Mouse (Mus musculus) liver, embryonic 16.5 days (tissue): ENCODE data around the gene Olfr286. TPM values are rescaled to one million over a fixed set of nuclear protein-coding genes. Genes with fewer than 3 reads are reported as not detected.

ENCODE experiments used
- ATAC-seq: fragments of 200-750 bp; cut with Nextera tagmentation; 2 replicates; pipeline ENCODE4 v1.8.0; 2017; ENCODE audit warnings: low read depth, mild to moderate bottlenecking, moderate number of reproducible peaks, moderate library complexity
- H3K27ac ChIP-seq: fragments of 300-500 bp; sonication (generic); 2 replicates; pipeline ENCODE4 v1.5.1; 2014; ENCODE audit warnings: mild to moderate bottlenecking, low read length
- H3K27me3 ChIP-seq: fragments of 300-500 bp; sonication (generic); 2 replicates; pipeline ENCODE4 v1.6.1; 2014; ENCODE audit warnings: low read depth, low read length, mixed read lengths; ENCODE audit not compliant: control insufficient read depth, insufficient read depth
- H3K36me3 ChIP-seq: fragments of 300-500 bp; sonication (generic); 2 replicates; pipeline ENCODE4 v1.6.1; 2014; ENCODE audit warnings: mild to moderate bottlenecking; ENCODE audit not compliant: control insufficient read depth, insufficient read depth
- H3K4me1 ChIP-seq: fragments of 300-500 bp; sonication (generic); 2 replicates; pipeline ENCODE4 v1.6.1; 2014; ENCODE audit warnings: low read depth, low read length, mixed read lengths; ENCODE audit not compliant: control insufficient read depth
- H3K4me2 ChIP-seq: fragments of 300-500 bp; sonication (generic); 2 replicates; pipeline ENCODE4 v1.6.1; 2014; ENCODE audit warnings: low read depth, low read length, mixed read lengths
- H3K4me3 ChIP-seq: fragments of 300-500 bp; sonication (generic); 2 replicates; pipeline ENCODE4 v1.5.1; 2014; ENCODE audit warnings: low read depth, mild to moderate bottlenecking, low read length
- H3K9ac ChIP-seq: fragments of 300-500 bp; sonication (generic); 2 replicates; pipeline ENCODE4 v1.6.1; 2014; ENCODE audit warnings: low read depth, low read length
- H3K9me3 ChIP-seq: fragments of 300-500 bp; sonication (generic); replicated peaks from 2 replicates; pipeline ENCODE4 v1.6.1; 2016; ENCODE audit warnings: low read length; ENCODE audit not compliant: control insufficient read depth
- WGBS: fragments of 180-500 bp; shearing (Covaris S2); extraction: QIAGEN DNeasy Blood & Tissue Kit; methylation state at CpG from one replicate; pipeline ENCODE4 v1.1.7; 2014; ENCODE audit not compliant: insufficient replicate concordance; 5-methylcytosine and 5-hydroxymethylcytosine counted together
- polyA plus RNA-seq: library from polyadenylated mRNA; unstranded; fragments of >200 nt; fragmentation: Nextera tagmentation; extraction: Ambion mirVana; gene quantifications from 2 replicates; pipeline ENCODE4 v1.2.1, GENCODE M21; 2015

Olfr286 gene
- polyA plus RNA-seq, 1 experiment from 2014 or later: not detected

DNA sequence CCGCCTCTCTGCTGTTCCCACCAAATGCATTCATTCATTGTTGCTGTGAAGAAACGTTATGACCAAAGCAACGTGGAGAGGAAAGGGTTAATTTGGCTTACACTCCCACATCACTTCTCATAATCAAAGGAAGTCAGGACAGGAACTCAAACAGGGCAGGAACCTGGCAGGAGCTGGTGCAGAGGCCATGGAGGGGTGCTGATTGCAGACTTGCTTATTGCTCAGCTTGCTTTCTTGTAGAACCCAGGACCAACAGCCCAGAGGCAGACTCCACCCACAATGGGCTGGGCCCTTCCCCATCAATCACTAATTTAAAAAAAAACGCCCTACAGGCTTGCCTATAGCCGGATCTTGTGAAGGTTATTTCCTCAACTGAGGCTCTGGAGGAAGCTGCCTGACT, 20.1 kb downstream of the Olfr286 start:
- 24% methylated on average over 5 of the region's 5 CpGs for WGBS
- Histone ChIP-seq H3K27ac (no peak overlapping the region), H3K27me3 (no peaks in the 10 kb centered on the region), H3K9me3 (no peaks in the 10 kb centered on the region), H3K4me3 (no peak overlapping the region), H3K9ac (no peak overlapping the region), H3K4me1 (no peaks in the 10 kb centered on the region), H3K36me3 (no peaks in the 10 kb centered on the region), H3K4me2 (no peak overlapping the region)
- no peak for ATAC-seq

- no peak overlapping the region for H3K27ac ChIP-seq
- no peak overlapping the region for H3K4me2 ChIP-seq
- no peaks in the 10 kb centered on the region for H3K27me3 ChIP-seq
- H3K4me3 ChIP-seq: no peak overlapping the region
- no peaks in the 10 kb centered on the region for H3K36me3 ChIP-seq
- 38% methylated on average over 5 of the region's 5 CpGs for WGBS
- no peaks in the 10 kb centered on the region for H3K4me1 ChIP-seq
- no peaks in the 10 kb centered on the region for H3K9me3 ChIP-seq
- ATAC-seq: no peak
- no peak overlapping the region for H3K9ac ChIP-seq
Measured at GRCm38 (mm10) chr15:98213336-98213870, 20.8 kb downstream of the Olfr286 start.

DNA sequence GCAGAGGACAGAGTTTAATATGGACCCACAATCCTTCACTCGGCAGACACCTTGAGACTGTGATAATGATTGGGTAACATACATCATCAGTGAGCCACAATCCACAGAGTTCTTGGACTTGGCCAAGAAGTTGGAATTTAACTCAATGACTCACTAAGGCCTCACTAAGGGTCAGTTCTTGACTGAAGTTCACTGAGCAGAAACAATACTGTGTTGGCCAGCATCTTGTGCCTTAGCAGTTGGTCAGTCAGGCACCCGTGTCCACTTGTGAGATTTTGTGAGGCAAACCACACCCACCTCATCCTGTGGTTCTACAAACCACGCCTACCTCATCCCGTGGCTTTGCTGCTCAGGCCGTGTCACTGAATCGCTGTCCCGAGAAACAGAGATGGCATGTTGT, 24.6 kb downstream of the Olfr286 start:
- Histone ChIP-seq H3K36me3 (no peaks in the 10 kb centered on the region), H3K9me3 (no peaks in the 10 kb centered on the region), H3K27ac (no peak overlapping the region), H3K4me3 (no peak overlapping the region), H3K4me2 (no peak overlapping the region), H3K27me3 (no peaks in the 10 kb centered on the region), H3K9ac (no peak overlapping the region), H3K4me1 (no peaks in the 10 kb centered on the region)
- no peak for ATAC-seq
- WGBS: 40% methylated on average over 7 of the region's 7 CpGs

DNA sequence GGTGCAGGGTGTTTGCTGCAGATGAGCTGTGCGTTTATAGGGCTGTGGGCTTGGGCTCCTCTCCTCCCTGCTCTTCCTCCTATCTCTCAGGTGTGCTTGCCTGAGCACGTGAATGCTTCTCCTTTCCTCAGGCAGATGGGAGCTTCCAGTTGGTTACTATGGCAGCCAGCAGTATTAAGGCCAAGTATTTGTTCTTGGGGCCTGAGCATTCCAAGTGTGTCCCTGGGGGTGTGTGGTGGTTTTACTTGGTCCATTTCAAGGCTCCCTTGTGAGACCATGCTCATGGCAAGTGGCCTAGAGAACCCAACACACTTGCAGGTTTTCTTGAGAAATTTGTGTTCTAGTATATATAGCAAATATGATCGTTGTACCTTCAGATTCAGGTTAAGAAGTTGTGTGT, 38.8 kb downstream of the Olfr286 start, which contains the start of gene Olfr288:
Gene Olfr288, minus strand, starts transcription at position 101 of the 400 bp plus-strand sequence.
- H3K27ac ChIP-seq: no peak within 1 kb of the TSS
- H3K4me1 ChIP-seq: no peaks in the 10 kb centered on the region
- no peaks in the 10 kb centered on the region for H3K27me3 ChIP-seq
- no peak within 1 kb of the TSS for H3K4me3 ChIP-seq
- no peak for ATAC-seq
- no peak within 1 kb of the TSS for H3K9ac ChIP-seq
- no peak within 1 kb of the TSS for H3K4me2 ChIP-seq
- no peaks in the 10 kb centered on the region for H3K9me3 ChIP-seq
- H3K36me3 ChIP-seq: no peaks in the 10 kb centered on the region
- 39% methylated on average over 3 of the region's 3 CpGs for WGBS

DNA sequence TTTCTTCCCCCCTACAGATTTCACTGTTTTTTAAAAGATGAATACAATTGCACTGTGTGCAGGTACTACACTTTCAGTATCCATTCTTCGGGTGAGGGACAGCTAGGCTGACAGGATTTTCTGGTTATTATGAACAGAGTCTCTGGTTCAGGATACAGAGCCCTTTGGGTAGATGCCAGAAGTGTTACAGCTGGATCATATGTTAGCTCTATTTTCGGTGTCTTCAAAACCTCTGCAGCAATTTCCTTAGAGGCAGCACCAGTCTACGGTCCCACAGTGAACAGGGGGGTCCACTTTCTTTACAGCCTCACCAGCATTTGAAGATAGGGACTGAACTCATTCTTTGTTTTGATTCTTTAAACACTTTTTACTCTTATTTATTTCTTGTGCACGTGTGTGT, 49.8 kb downstream of the Olfr286 start:
- H3K4me2 ChIP-seq: no peak overlapping the region
- WGBS: 53% methylated on average over 4 of the region's 4 CpGs
- no peak for ATAC-seq
- H3K4me1 ChIP-seq: peaks cover 8% of the 10 kb centered on the region
- no peak overlapping the region for H3K27ac ChIP-seq
- H3K27me3 ChIP-seq: peaks cover 9% of the 10 kb centered on the region
- H3K9ac ChIP-seq: no peak overlapping the region
- H3K4me3 ChIP-seq: no peak overlapping the region
- no peaks in the 10 kb centered on the region for H3K36me3 ChIP-seq
- H3K9me3 ChIP-seq: no peaks in the 10 kb centered on the region

- H3K9ac ChIP-seq: no peak overlapping the region
- H3K36me3 ChIP-seq: no peaks in the 10 kb centered on the region
- WGBS: 59% methylated on average over 12 of the region's 12 CpGs
- no peak overlapping the region for H3K4me3 ChIP-seq
- H3K27ac ChIP-seq: no peak overlapping the region
- H3K4me1 ChIP-seq: peaks cover 8% of the 10 kb centered on the region
- no peak for ATAC-seq
- H3K27me3 ChIP-seq: peaks cover 9% of the 10 kb centered on the region
- no peaks in the 10 kb centered on the region for H3K9me3 ChIP-seq
- no peak overlapping the region for H3K4me2 ChIP-seq
Measured at GRCm38 (mm10) chr15:98181856-98182570, 52.2 kb downstream of the Olfr286 start.

DNA sequence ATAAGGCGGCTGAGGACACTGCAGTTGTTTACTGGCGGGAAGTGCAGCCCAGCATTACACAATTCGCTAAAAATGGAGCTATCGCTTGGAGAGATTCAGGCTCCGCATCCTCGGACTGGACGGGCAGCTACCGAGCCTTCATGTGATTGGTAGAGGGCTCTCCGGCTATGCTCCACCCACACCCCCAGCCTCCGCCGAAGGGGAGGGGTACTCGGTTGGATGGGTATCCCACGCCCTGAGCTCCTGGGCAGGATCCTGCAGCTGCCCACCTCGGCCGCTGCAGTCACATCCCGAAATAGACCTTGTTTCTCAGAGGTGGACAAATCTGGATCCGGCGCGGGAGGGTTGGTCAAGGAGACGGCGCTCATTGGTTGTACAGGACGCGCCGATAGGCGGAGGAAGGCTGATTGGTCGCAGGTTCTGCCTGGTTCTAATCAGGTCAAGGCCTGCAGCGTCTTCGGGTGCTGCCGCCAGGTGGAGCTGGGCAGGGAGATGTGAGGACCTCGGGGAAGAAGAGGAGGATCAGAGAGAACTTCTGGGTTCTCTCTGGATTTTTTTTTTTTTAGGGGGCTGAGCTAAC, 53.0 kb downstream of the Olfr286 start:
- ATAC-seq: peak; percentile 95
- Histone ChIP-seq H3K36me3 (no peaks in the 10 kb centered on the region), H3K9ac (no peak overlapping the region), H3K27ac (no peak overlapping the region), H3K9me3 (no peaks in the 10 kb centered on the region), H3K4me3 (peak overlapping the region; percentile 59), H3K27me3 (peaks cover 12% of the 10 kb centered on the region), H3K4me2 (peak overlapping the region; percentile 80), H3K4me1 (peaks cover 8% of the 10 kb centered on the region)
- WGBS: under 1% methylated on average over 30 of the region's 30 CpGs

DNA sequence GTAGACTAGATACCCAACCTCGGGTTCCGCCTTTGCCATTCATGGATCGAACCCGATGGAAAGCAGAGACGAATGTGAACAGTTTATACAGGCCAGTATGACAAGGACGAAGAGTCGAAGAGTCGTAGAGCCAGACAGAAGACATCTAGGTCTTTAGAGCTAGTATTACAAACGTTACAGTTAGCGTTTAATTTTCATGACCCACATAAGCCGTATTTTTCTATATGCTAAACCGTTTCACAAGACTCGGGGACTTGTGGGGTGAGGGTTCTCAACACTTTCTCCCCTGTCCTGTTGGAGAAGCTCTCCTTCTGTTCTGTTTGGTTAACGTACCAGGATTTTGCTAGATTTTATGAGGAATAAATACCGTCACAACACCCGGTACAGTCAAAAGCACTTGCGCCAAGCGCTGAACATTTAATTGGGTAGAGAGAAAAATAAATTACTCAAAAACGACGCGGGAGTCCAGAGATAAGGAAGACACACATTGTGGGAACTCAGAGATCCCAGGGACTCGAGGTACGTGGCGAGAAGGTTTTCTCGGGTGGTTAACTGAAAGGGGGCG, 53.6 kb downstream of the Olfr286 start:
- Histone ChIP-seq H3K36me3 (no peaks in the 10 kb centered on the region), H3K27me3 (peaks cover 12% of the 10 kb centered on the region), H3K4me3 (peak overlapping the region; percentile 59), H3K27ac (no peak overlapping the region), H3K9ac (no peak overlapping the region), H3K9me3 (no peaks in the 10 kb centered on the region), H3K4me1 (peaks cover 8% of the 10 kb centered on the region), H3K4me2 (peak overlapping the region; percentile 80)
- no peak for ATAC-seq
- WGBS: 10% methylated on average over 26 of the region's 26 CpGs

DNA sequence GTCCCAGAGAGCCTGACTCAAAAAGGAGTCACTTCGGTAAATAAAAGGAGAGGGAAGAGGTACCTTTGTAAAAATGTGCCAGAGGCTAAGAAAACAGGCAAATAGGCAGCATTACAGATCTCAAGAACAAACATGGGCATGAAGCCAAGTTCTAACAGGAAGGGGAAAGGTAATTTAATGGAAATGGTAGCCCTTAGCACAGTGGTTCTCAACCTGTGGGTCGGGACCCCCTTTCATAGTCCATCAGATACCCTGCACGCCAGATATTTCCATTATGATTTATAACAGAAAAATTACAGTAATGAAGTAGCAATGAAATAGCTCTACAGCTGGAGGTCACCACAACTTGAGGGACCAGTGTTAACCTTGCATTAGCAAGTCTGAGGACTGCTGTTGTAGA, 56.9 kb downstream of the Olfr286 start:
- peaks cover 8% of the 10 kb centered on the region for H3K4me1 ChIP-seq
- H3K9me3 ChIP-seq: no peaks in the 10 kb centered on the region
- WGBS: 54% methylated on average over 3 of the region's 3 CpGs
- H3K4me2 ChIP-seq: no peak overlapping the region
- no peaks in the 10 kb centered on the region for H3K36me3 ChIP-seq
- no peak overlapping the region for H3K27ac ChIP-seq
- ATAC-seq: no peak
- H3K9ac ChIP-seq: no peak overlapping the region
- no peak overlapping the region for H3K4me3 ChIP-seq
- peaks cover 12% of the 10 kb centered on the region for H3K27me3 ChIP-seq
